Mouse (Mus musculus): ENCODE measurements at regions not wholly inside any gene's neighbourhood (a gene's known extent, or its start where the extent isn't known, plus 50 kb on each side); places are given as distances from the start of the nearest gene placed in this dataset.

- Histone ChIP-seq H3K27me3 (ENCODE audit: control insufficient read depth, insufficient read depth, low read length) (no peaks in the 10 kb centered on the region), H3K27ac (replicated peaks; ENCODE audit: low read depth, low read length) (no peak overlapping the region), H3K9me3 (ENCODE audit: control insufficient read depth, low read length) (peaks cover 7% of the 10 kb centered on the region), H3K4me1 (ENCODE audit: control insufficient read depth, insufficient read depth, low read length) (no peaks in the 10 kb centered on the region), H3K9ac (replicated peaks; ENCODE audit: low read length) (no peak overlapping the region), H3K36me3 (ENCODE audit: control insufficient read depth, insufficient read depth, low read length) (no peaks in the 10 kb centered on the region), H3K4me3 (replicated peaks; ENCODE audit: low read depth, low read length) (no peak overlapping the region), H3K4me2 (ENCODE audit: low read length) (no peak overlapping the region)
- ATAC-seq (ENCODE audit: low FRiP score, low TSS enrichment) (no peak), DNase-seq (no peak)
- 83% methylated on average over 5 of the region's 5 CpGs for WGBS
Observed at GRCm38 (mm10) chr3:131756126-131756525, 191.6 kb downstream of the Papss1 start.

- H3K9ac ChIP-seq (replicated peaks; ENCODE audit: low read length), result no peak overlapping the region
- ATAC-seq (ENCODE audit: low FRiP score, low TSS enrichment) (no peak), DNase-seq (no peak)
- no peaks in the 10 kb centered on the region for H3K4me1 ChIP-seq (ENCODE audit: control insufficient read depth, insufficient read depth, low read length)
- no peak overlapping the region for H3K27ac ChIP-seq (replicated peaks; ENCODE audit: low read depth, low read length)
- WGBS, result 67% methylated on average over 1 of the region's 1 CpGs
- no peaks in the 10 kb centered on the region for H3K36me3 ChIP-seq (ENCODE audit: control insufficient read depth, insufficient read depth, low read length)
- no peaks in the 10 kb centered on the region for H3K9me3 ChIP-seq (ENCODE audit: control insufficient read depth, low read length)
- H3K4me2 ChIP-seq (ENCODE audit: low read length), result no peak overlapping the region
- no peaks in the 10 kb centered on the region for H3K27me3 ChIP-seq (ENCODE audit: control insufficient read depth, insufficient read depth, low read length)
- H3K4me3 ChIP-seq (replicated peaks; ENCODE audit: low read depth, low read length), result no peak overlapping the region
Observed at GRCm38 (mm10) chr3:131769976-131770375, 205.4 kb downstream of the Papss1 start.

- no peak for ATAC-seq (ENCODE audit: low FRiP score, low TSS enrichment)
Observed at GRCm38 (mm10) chr3:131770486-131770885, 205.9 kb downstream of the Papss1 start.

GRCm38 (mm10) chr3:131771863-131772546 lies 207.4 kb downstream of the Papss1 start:
- no peak for ATAC-seq (ENCODE audit: low FRiP score, low TSS enrichment)

More at GRCm38 (mm10) chr3:131770486-131770885, 205.9 kb downstream of the Papss1 start:
- no peaks in the 10 kb centered on the region for H3K9me3 ChIP-seq (ENCODE audit: control insufficient read depth, low read length)
- H3K27me3 ChIP-seq (ENCODE audit: control insufficient read depth, insufficient read depth, low read length), result no peaks in the 10 kb centered on the region
- no peak overlapping the region for H3K27ac ChIP-seq (replicated peaks; ENCODE audit: low read depth, low read length)
- 98% methylated on average over 1 of the region's 1 CpGs for WGBS
- no peaks in the 10 kb centered on the region for H3K4me1 ChIP-seq (ENCODE audit: control insufficient read depth, insufficient read depth, low read length)
- no peak overlapping the region for H3K9ac ChIP-seq (replicated peaks; ENCODE audit: low read length)
- no peak for DNase-seq
- H3K4me2 ChIP-seq (ENCODE audit: low read length), result no peak overlapping the region
- no peak overlapping the region for H3K4me3 ChIP-seq (replicated peaks; ENCODE audit: low read depth, low read length)
- H3K36me3 ChIP-seq (ENCODE audit: control insufficient read depth, insufficient read depth, low read length), result no peaks in the 10 kb centered on the region

GRCm38 (mm10) chr3:131772593-131772992 lies 208.0 kb downstream of the Papss1 start:
- H3K9me3 ChIP-seq (ENCODE audit: control insufficient read depth, low read length), result no peaks in the 10 kb centered on the region
- no peak overlapping the region for H3K4me3 ChIP-seq (replicated peaks; ENCODE audit: low read depth, low read length)
- 73% methylated on average over 5 of the region's 5 CpGs for WGBS
- no peaks in the 10 kb centered on the region for H3K4me1 ChIP-seq (ENCODE audit: control insufficient read depth, insufficient read depth, low read length)
- H3K9ac ChIP-seq (replicated peaks; ENCODE audit: low read length), result no peak overlapping the region
- ATAC-seq (ENCODE audit: low FRiP score, low TSS enrichment), result no peak
- no peaks in the 10 kb centered on the region for H3K36me3 ChIP-seq (ENCODE audit: control insufficient read depth, insufficient read depth, low read length)
- peak; percentile 6 for DNase-seq
- H3K27me3 ChIP-seq (ENCODE audit: control insufficient read depth, insufficient read depth, low read length), result no peaks in the 10 kb centered on the region
- H3K4me2 ChIP-seq (ENCODE audit: low read length), result no peak overlapping the region
- H3K27ac ChIP-seq (replicated peaks; ENCODE audit: low read depth, low read length), result no peak overlapping the region

More at GRCm38 (mm10) chr3:131771863-131772546, 207.4 kb downstream of the Papss1 start:
- H3K4me2 ChIP-seq (ENCODE audit: low read length), result no peak overlapping the region
- 79% methylated on average over 4 of the region's 4 CpGs for WGBS
- no peaks in the 10 kb centered on the region for H3K27me3 ChIP-seq (ENCODE audit: control insufficient read depth, insufficient read depth, low read length)
- DNase-seq, result no peak
- H3K27ac ChIP-seq (replicated peaks; ENCODE audit: low read depth, low read length), result no peak overlapping the region
- no peak overlapping the region for H3K9ac ChIP-seq (replicated peaks; ENCODE audit: low read length)
- H3K4me1 ChIP-seq (ENCODE audit: control insufficient read depth, insufficient read depth, low read length), result no peaks in the 10 kb centered on the region
- H3K9me3 ChIP-seq (ENCODE audit: control insufficient read depth, low read length), result no peaks in the 10 kb centered on the region
- H3K36me3 ChIP-seq (ENCODE audit: control insufficient read depth, insufficient read depth, low read length), result no peaks in the 10 kb centered on the region
- H3K4me3 ChIP-seq (replicated peaks; ENCODE audit: low read depth, low read length), result no peak overlapping the region

GRCm38 (mm10) chr3:131775431-131775830 lies 210.9 kb downstream of the Papss1 start:
- Histone ChIP-seq H3K4me3 (replicated peaks; ENCODE audit: low read depth, low read length) (no peak overlapping the region), H3K27me3 (ENCODE audit: control insufficient read depth, insufficient read depth, low read length) (no peaks in the 10 kb centered on the region), H3K27ac (replicated peaks; ENCODE audit: low read depth, low read length) (no peak overlapping the region), H3K9ac (replicated peaks; ENCODE audit: low read length) (no peak overlapping the region), H3K9me3 (ENCODE audit: control insufficient read depth, low read length) (no peaks in the 10 kb centered on the region), H3K36me3 (ENCODE audit: control insufficient read depth, insufficient read depth, low read length) (no peaks in the 10 kb centered on the region), H3K4me2 (ENCODE audit: low read length) (no peak overlapping the region), H3K4me1 (ENCODE audit: control insufficient read depth, insufficient read depth, low read length) (no peaks in the 10 kb centered on the region)
- no peak for ATAC-seq (ENCODE audit: low FRiP score, low TSS enrichment)
- 71% methylated on average over 4 of the region's 4 CpGs for WGBS
- no peak for DNase-seq

- Histone ChIP-seq H3K36me3 (ENCODE audit: control insufficient read depth, insufficient read depth, low read length) (no peaks in the 10 kb centered on the region), H3K4me3 (replicated peaks; ENCODE audit: low read depth, low read length) (no peak overlapping the region), H3K27me3 (ENCODE audit: control insufficient read depth, insufficient read depth, low read length) (no peaks in the 10 kb centered on the region), H3K4me1 (ENCODE audit: control insufficient read depth, insufficient read depth, low read length) (no peaks in the 10 kb centered on the region), H3K9me3 (ENCODE audit: control insufficient read depth, low read length) (no peaks in the 10 kb centered on the region), H3K9ac (replicated peaks; ENCODE audit: low read length) (no peak overlapping the region), H3K4me2 (ENCODE audit: low read length) (no peak overlapping the region), H3K27ac (replicated peaks; ENCODE audit: low read depth, low read length) (no peak overlapping the region)
- no peak for ATAC-seq (ENCODE audit: low FRiP score, low TSS enrichment)
- WGBS, result 86% methylated on average over 2 of the region's 2 CpGs
- no peak for DNase-seq
Observed at GRCm38 (mm10) chr3:131776650-131777049, 212.1 kb downstream of the Papss1 start.

GRCm38 (mm10) chr3:131779803-131780202 lies 215.2 kb downstream of the Papss1 start:
- Histone ChIP-seq H3K27me3 (ENCODE audit: control insufficient read depth, insufficient read depth, low read length) (no peaks in the 10 kb centered on the region), H3K4me3 (replicated peaks; ENCODE audit: low read depth, low read length) (no peak overlapping the region), H3K4me2 (ENCODE audit: low read length) (no peak overlapping the region), H3K9me3 (ENCODE audit: control insufficient read depth, low read length) (no peaks in the 10 kb centered on the region), H3K4me1 (ENCODE audit: control insufficient read depth, insufficient read depth, low read length) (no peaks in the 10 kb centered on the region), H3K36me3 (ENCODE audit: control insufficient read depth, insufficient read depth, low read length) (no peaks in the 10 kb centered on the region), H3K27ac (replicated peaks; ENCODE audit: low read depth, low read length) (no peak overlapping the region), H3K9ac (replicated peaks; ENCODE audit: low read length) (no peak overlapping the region)
- no peak for DNase-seq
- WGBS, result 85% methylated on average over 7 of the region's 7 CpGs
- no peak for ATAC-seq (ENCODE audit: low FRiP score, low TSS enrichment)

- no peak overlapping the region for H3K27ac ChIP-seq (replicated peaks; ENCODE audit: low read depth, low read length)
- no peak overlapping the region for H3K9ac ChIP-seq (replicated peaks; ENCODE audit: low read length)
- H3K4me3 ChIP-seq (replicated peaks; ENCODE audit: low read depth, low read length), result no peak overlapping the region
- no peaks in the 10 kb centered on the region for H3K27me3 ChIP-seq (ENCODE audit: control insufficient read depth, insufficient read depth, low read length)
- no peak overlapping the region for H3K4me2 ChIP-seq (ENCODE audit: low read length)
- 88% methylated on average over 3 of the region's 3 CpGs for WGBS
- H3K36me3 ChIP-seq (ENCODE audit: control insufficient read depth, insufficient read depth, low read length), result no peaks in the 10 kb centered on the region
- DNase-seq (no peak), ATAC-seq (ENCODE audit: low FRiP score, low TSS enrichment) (no peak)
- no peaks in the 10 kb centered on the region for H3K9me3 ChIP-seq (ENCODE audit: control insufficient read depth, low read length)
- H3K4me1 ChIP-seq (ENCODE audit: control insufficient read depth, insufficient read depth, low read length), result no peaks in the 10 kb centered on the region
Observed at GRCm38 (mm10) chr3:131785524-131785923, 221.0 kb downstream of the Papss1 start.

All from midbrain, embryonic 14.5 days (tissue).